Mouse (Mus musculus) T-helper 1 cell (primary cell): ENCODE results near the gene Gjd3.
"Not testable (repeated sequence)": the region's sequence is repeated elsewhere in the genome, so short reads cannot be mapped to it uniquely, and the experiment has no call there.

Source experiments
- in situ Hi-C: fragments of 300-600 bp; cut with MboI, MseI; formaldehyde crosslinking; loops from one replicate; pipeline ENCODE4 v1.15.1; 2025; ENCODE audit warnings: high pct_unique_total_duplicates

Gene Gjd3

GRCm38 (mm10) chr11:98936606-98937409 is 46.0 kb downstream of the Gjd3 start:
- in situ Hi-C loops = loop anchor here (5.0 kb wide), 1 partner anchor 35 kb away; no protein-coding TSS in a partner anchor

GRCm38 (mm10) chr11:98936170-98936569 is 46.6 kb downstream of the Gjd3 start:
- in situ Hi-C loops = loop anchor here (5.0 kb wide), 1 partner anchor 36 kb away; no protein-coding TSS in a partner anchor

- in situ Hi-C loops = loop anchor here (5.0 kb wide), 1 partner anchor 37 kb away; no protein-coding TSS in a partner anchor
These were observed 47.7 kb downstream of the Gjd3 start for GRCm38 (mm10) chr11:98935123-98935522.

GRCm38 (mm10) chr11:98934367-98934766 is 48.4 kb downstream of the Gjd3 start:
- in situ Hi-C loops = no loop called here

- in situ Hi-C loops = not testable (repeated sequence)
These were observed 49.0 kb downstream of the Gjd3 start for GRCm38 (mm10) chr11:98933847-98934246.

GRCm38 (mm10) chr11:98933151-98933550 is 49.7 kb downstream of the Gjd3 start:
- in situ Hi-C loops = no loop called here

GRCm38 (mm10) chr11:98932293-98933091 is 50.3 kb downstream of the Gjd3 start:
- in situ Hi-C loops = no loop called here
